Mouse (Mus musculus): ENCODE data around the gene Cacng4. TPM values are rescaled to one million over a fixed set of nuclear protein-coding genes. Genes with fewer than 3 reads are reported as not detected.

The Cacng4 gene
- total RNA-seq, 1 experiment, result 0.98 TPM

- H3K27ac ChIP-seq (ENCODE audit: insufficient read depth, low read depth, low read length, poor library complexity, severe bottlenecking), result no peak overlapping the region
- TF ChIP-seq ZNF384 (IDR thresholded peaks at IDR 0.05; ENCODE audit: low read depth, low read length) (no peak), HCFC1 (IDR thresholded peaks at IDR 0.05; ENCODE audit: borderline replicate concordance, insufficient read depth, low read length) (no peak), MAFK (IDR thresholded peaks at IDR 0.05; ENCODE audit: insufficient read depth, low read depth, low read length) (no peak), CHD2 (IDR thresholded peaks at IDR 0.05; ENCODE audit: low read depth, low read length) (no peak), ZC3H11A (IDR thresholded peaks at IDR 0.05; ENCODE audit: borderline replicate concordance, low read depth, low read length) (no peak)
- in situ Hi-C loops (cut with MboI; ENCODE audit: low sequenced_read_pairs in 2 of 2, unreplicated experiment in 2 of 2), result no loop called here
- no peaks in the 10 kb centered on the region for H3K9me3 ChIP-seq (ENCODE audit: control insufficient read depth, insufficient read depth, low read depth, low read length)
- no peak for DNase-seq (ENCODE audit: low read depth, low spot score)
- H3K9ac ChIP-seq (ENCODE audit: insufficient read depth, low read depth, low read length, poor library complexity, severe bottlenecking), result no peak overlapping the region
- no peaks in the 10 kb centered on the region for H3K36me3 ChIP-seq (ENCODE audit: control insufficient read depth, insufficient read depth, low read length, poor library complexity, severe bottlenecking)
- H3K4me3 ChIP-seq (ENCODE audit: insufficient read depth in 1 of 2, low read depth in 1 of 2, low read length in 2 of 2, poor library complexity in 1 of 2, severe bottlenecking in 1 of 2), result no peak overlapping the region
- H3K4me1 ChIP-seq (ENCODE audit: control insufficient read depth in 2 of 2, insufficient read depth in 2 of 2, low read length in 2 of 2, poor library complexity in 1 of 2), result peaks cover 0 to 2% of the 10 kb centered on the region in 2 experiments; a peak in 1 of 4 replicates
Measured at GRCm38 (mm10) chr11:107760001-107760400, 34.4 kb downstream of the Cacng4 start.

- no peak overlapping the region for H3K9ac ChIP-seq (ENCODE audit: insufficient read depth, low read depth, low read length, poor library complexity, severe bottlenecking)
- no peaks in the 10 kb centered on the region for H3K36me3 ChIP-seq (ENCODE audit: control insufficient read depth, insufficient read depth, low read length, poor library complexity, severe bottlenecking)
- H3K9me3 ChIP-seq (ENCODE audit: control insufficient read depth, insufficient read depth, low read depth, low read length), result no peaks in the 10 kb centered on the region
- H3K4me1 ChIP-seq (ENCODE audit: control insufficient read depth in 2 of 2, insufficient read depth in 2 of 2, low read length in 2 of 2, poor library complexity in 1 of 2), result peaks cover 0 to 2% of the 10 kb centered on the region in 2 experiments; a peak in 1 of 4 replicates
- in situ Hi-C loops (cut with MboI; ENCODE audit: low sequenced_read_pairs in 2 of 2, unreplicated experiment in 2 of 2), result no loop called here
- DNase-seq (ENCODE audit: low read depth, low spot score), result no peak
- TF ChIP-seq HCFC1 (IDR thresholded peaks at IDR 0.05; ENCODE audit: borderline replicate concordance, insufficient read depth, low read length) (no peak), ZNF384 (IDR thresholded peaks at IDR 0.05; ENCODE audit: low read depth, low read length) (no peak), ZC3H11A (IDR thresholded peaks at IDR 0.05; ENCODE audit: borderline replicate concordance, low read depth, low read length) (no peak), CHD2 (IDR thresholded peaks at IDR 0.05; ENCODE audit: low read depth, low read length) (no peak), MAFK (IDR thresholded peaks at IDR 0.05; ENCODE audit: insufficient read depth, low read depth, low read length) (no peak)
- no peak overlapping the region for H3K27ac ChIP-seq (ENCODE audit: insufficient read depth, low read depth, low read length, poor library complexity, severe bottlenecking)
- no peak overlapping the region for H3K4me3 ChIP-seq (ENCODE audit: insufficient read depth in 1 of 2, low read depth in 1 of 2, low read length in 2 of 2, poor library complexity in 1 of 2, severe bottlenecking in 1 of 2)
Measured at GRCm38 (mm10) chr11:107759516-107759915, 34.8 kb downstream of the Cacng4 start.

GRCm38 (mm10) chr11:107749114-107749513 is 45.2 kb downstream of the Cacng4 start:
- H3K9me3 ChIP-seq (ENCODE audit: control insufficient read depth, insufficient read depth, low read depth, low read length), result no peaks in the 10 kb centered on the region
- H3K4me3 ChIP-seq (ENCODE audit: insufficient read depth in 1 of 2, low read depth in 1 of 2, low read length in 2 of 2, poor library complexity in 1 of 2, severe bottlenecking in 1 of 2), result no peak overlapping the region
- H3K9ac ChIP-seq (ENCODE audit: insufficient read depth, low read depth, low read length, poor library complexity, severe bottlenecking), result no peak overlapping the region
- no peak overlapping the region for H3K27ac ChIP-seq (ENCODE audit: insufficient read depth, low read depth, low read length, poor library complexity, severe bottlenecking)
- no peaks in the 10 kb centered on the region for H3K36me3 ChIP-seq (ENCODE audit: control insufficient read depth, insufficient read depth, low read length, poor library complexity, severe bottlenecking)
- no peak for DNase-seq (ENCODE audit: low read depth, low spot score)
- in situ Hi-C loops (cut with MboI; ENCODE audit: low sequenced_read_pairs in 2 of 2, unreplicated experiment in 2 of 2), result no loop called here
- H3K4me1 ChIP-seq (ENCODE audit: control insufficient read depth in 2 of 2, insufficient read depth in 2 of 2, low read length in 2 of 2, poor library complexity in 1 of 2), result no peaks in the 10 kb centered on the region
- TF ChIP-seq ZC3H11A (IDR thresholded peaks at IDR 0.05; ENCODE audit: borderline replicate concordance, low read depth, low read length) (no peak), ZNF384 (IDR thresholded peaks at IDR 0.05; ENCODE audit: low read depth, low read length) (no peak), CHD2 (IDR thresholded peaks at IDR 0.05; ENCODE audit: low read depth, low read length) (no peak), HCFC1 (IDR thresholded peaks at IDR 0.05; ENCODE audit: borderline replicate concordance, insufficient read depth, low read length) (no peak), MAFK (IDR thresholded peaks at IDR 0.05; ENCODE audit: insufficient read depth, low read depth, low read length) (no peak)

GRCm38 (mm10) chr11:107748243-107749035 is 45.9 kb downstream of the Cacng4 start:
- Histone ChIP-seq H3K4me3 (ENCODE audit: insufficient read depth in 1 of 2, low read depth in 1 of 2, low read length in 2 of 2, poor library complexity in 1 of 2, severe bottlenecking in 1 of 2) (no peak overlapping the region), H3K9ac (ENCODE audit: insufficient read depth, low read depth, low read length, poor library complexity, severe bottlenecking) (no peak overlapping the region), H3K36me3 (ENCODE audit: control insufficient read depth, insufficient read depth, low read length, poor library complexity, severe bottlenecking) (no peaks in the 10 kb centered on the region), H3K4me1 (ENCODE audit: control insufficient read depth in 2 of 2, insufficient read depth in 2 of 2, low read length in 2 of 2, poor library complexity in 1 of 2) (no peaks in the 10 kb centered on the region), H3K9me3 (ENCODE audit: control insufficient read depth, insufficient read depth, low read depth, low read length) (no peaks in the 10 kb centered on the region), H3K27ac (ENCODE audit: insufficient read depth, low read depth, low read length, poor library complexity, severe bottlenecking) (no peak overlapping the region)
- in situ Hi-C loops (cut with MboI; ENCODE audit: low sequenced_read_pairs in 2 of 2, unreplicated experiment in 2 of 2), result no loop called here
- no peak for DNase-seq (ENCODE audit: low read depth, low spot score)
- TF ChIP-seq MAFK (IDR thresholded peaks at IDR 0.05; ENCODE audit: insufficient read depth, low read depth, low read length) (no peak), CHD2 (IDR thresholded peaks at IDR 0.05; ENCODE audit: low read depth, low read length) (no peak), ZNF384 (IDR thresholded peaks at IDR 0.05; ENCODE audit: low read depth, low read length) (no peak), ZC3H11A (IDR thresholded peaks at IDR 0.05; ENCODE audit: borderline replicate concordance, low read depth, low read length) (no peak), HCFC1 (IDR thresholded peaks at IDR 0.05; ENCODE audit: borderline replicate concordance, insufficient read depth, low read length) (no peak)

Measured in ES-E14 (cell line).